Mouse (Mus musculus): ENCODE data around the gene Olfr486.
"Not testable (repeated sequence)": the region's sequence is repeated elsewhere in the genome, so short reads cannot be mapped to it uniquely, and the experiment has no call there.

DNA sequence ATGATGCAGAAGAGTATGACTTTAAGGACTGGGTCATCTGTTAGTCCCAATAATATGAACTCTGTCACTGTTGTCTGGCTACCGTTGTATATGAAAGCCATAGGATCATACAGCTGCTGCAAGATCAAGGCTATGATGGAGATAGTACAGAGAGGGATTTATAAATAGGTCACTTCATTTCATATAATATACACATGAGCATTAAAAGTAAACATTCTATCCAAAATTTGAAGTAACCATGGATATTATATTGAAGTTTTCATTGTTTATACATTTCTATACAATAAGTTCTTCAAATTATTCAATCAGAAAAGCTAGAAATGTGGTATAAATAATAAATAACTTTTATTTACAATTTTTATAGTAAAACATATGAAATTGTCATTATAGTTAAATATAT, at the start of gene Olfr486:
- TF ChIP-seq CTCF, EP300 (IDR thresholded peaks at IDR 0.05): not testable (repeated sequence)
